Mouse (Mus musculus): ENCODE data around the gene Tmem106c. TPM values are rescaled to one million over a fixed set of nuclear protein-coding genes. Genes with fewer than 3 reads are reported as not detected.

Tmem106c gene
- total RNA-seq (2015; ENCODE audit: low replicate concordance) (2.1 and 2.5 TPM in 2 replicates), total RNA-seq (2017; ENCODE audit: low replicate concordance) (3.9 and 4.9 TPM in 2 replicates)

DNA sequence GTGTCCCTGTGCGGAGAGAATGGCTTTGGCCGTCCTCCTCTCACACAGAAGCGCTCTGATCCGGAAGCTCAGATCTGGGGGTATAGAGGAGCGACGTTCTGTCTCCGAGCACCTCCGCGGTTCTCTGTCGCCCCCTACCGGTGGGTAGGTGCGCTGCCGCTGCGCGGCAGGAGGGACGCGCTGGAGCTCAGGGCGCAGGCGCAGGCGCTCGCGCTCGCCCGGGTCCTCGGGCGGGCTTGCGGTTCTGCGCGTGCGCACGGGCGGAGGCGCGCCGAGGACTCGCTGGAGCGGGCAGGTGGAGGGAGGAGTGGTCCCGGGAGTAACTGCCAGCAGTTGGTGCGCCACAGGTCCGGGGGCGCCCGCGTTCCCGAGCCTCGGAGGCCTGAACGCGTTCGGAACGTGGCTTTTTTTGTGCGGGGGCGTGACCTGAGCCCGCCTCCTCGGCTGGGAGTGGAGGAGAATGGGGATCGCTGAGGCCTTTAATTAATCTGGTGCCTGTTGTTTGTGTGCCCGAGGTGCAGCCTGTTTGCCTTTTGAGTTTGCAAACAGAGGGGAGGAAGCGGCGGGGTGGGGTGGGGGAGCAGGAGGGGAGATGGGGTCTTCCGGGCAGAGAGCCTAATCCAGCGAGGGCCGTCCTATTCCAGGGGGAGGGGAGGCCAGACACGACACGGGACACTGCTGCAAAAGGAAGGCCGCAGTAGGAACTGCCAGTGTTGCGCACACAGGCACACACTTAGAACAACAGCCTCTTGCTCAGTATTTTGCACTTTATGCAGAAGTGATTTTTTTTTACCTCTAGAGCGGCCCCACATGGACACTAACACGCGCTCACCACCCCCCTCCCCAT, at the start of gene Tmem106c:
TSS of gene Tmem106c (plus strand) at position 212 of the 847 bp plus-strand sequence.
- ATAC-seq (replicated peaks; ENCODE audit: low FRiP score, poor library complexity, severe bottlenecking): peak; percentile 95

DNA sequence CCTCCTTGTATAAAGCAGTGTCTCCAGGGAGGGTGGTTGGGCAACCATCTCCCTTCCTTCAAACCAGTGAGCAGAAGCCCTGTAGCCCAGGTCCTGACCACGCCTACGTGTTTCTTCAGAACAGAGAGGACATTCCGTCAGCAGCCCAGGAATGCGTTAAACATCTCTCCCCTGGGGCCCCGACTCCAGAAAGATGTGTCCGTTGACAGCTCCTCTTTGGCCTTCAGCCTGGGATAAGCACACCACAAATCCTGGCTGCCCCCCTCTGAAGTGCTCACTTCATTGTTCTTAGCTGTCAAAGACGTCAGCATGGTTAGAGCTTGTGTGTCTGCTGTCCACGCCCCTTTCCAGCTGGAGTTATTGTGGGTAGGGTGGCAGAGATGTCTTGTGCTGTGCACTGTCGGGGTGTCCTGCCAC, 49.7 kb upstream of the Tmem106c start:
- ATAC-seq (replicated peaks; ENCODE audit: low FRiP score, poor library complexity, severe bottlenecking): no peak

DNA sequence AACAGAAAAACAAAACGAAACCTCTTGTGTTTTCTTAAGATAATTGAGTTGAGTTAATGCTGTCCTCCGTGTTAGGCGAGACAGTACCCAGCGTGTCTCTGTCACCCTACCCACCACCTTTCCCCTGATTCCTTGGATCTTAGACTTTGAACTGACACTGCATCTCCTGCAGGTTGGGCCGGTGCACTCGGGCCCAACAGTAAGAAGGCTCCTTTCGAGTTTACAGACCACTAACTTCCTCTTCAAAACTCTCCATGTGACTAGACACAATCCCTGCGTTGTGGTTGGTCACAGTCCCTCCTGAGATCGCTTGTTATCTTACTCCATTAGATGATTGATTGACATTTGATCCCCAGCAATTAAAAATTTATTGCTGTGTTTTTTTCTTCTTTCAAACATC, 46.0 kb upstream of the Tmem106c start:
- no peak for ATAC-seq (replicated peaks; ENCODE audit: low FRiP score, poor library complexity, severe bottlenecking)

DNA sequence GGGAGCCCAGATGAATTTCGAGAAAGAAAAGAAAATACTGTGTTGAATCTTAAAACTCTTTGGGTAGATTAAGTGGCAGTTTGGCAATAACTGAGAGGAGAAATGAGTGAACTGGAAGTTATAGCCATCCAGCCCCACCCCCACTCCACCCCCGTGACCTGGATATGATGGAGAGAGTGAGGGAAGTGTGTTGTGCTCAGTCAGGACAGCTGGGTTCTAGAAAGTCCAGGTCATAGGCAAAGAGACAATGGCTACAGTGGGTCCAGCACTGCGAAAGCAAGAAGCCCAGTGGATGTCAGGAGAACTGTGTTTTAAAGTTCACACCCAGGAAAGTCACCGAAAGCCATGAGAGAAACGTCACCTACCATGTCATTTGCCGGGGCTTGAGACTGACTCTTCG, 44.8 kb upstream of the Tmem106c start:
- no peak for ATAC-seq (replicated peaks; ENCODE audit: low FRiP score, poor library complexity, severe bottlenecking)

DNA sequence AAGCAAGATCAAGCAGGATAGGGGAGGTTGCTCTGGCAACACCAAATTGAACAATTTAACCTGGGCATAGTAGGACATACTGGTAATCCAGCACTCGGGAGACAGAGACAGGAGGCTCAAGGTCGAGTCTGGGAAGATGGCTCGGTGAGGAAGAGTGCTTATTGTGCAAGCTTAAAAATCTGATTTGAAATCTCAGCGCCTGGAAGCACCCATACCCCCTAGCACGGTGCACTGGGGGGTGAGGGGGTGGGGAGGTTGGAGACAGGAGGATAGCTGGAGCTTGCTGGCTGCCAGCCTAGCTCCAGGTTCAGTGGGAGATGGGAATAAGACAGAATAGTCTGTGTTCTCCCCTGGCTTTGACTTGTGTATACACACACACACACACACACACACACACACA, 43.7 kb upstream of the Tmem106c start:
- ATAC-seq (replicated peaks; ENCODE audit: low FRiP score, poor library complexity, severe bottlenecking): no peak

DNA sequence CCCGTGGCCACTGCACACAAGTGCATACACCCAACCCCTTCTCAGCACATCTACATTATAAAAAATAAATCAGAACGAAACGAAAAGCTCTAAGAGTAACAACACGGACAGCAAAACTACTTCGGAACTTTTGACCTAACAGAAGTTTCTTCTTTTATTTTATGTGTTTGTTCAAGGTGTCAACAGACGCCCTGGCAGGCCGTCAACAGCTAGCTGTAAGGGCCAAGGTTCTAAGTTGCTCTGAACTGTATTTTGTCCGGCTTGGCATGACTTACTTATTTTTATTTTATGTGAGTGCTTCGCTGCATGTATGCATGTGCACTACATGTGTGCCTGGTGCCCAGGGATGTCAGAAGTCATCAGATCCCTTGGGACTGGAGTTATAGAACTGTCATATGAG, 42.2 kb upstream of the Tmem106c start:
- ATAC-seq (replicated peaks; ENCODE audit: low FRiP score, poor library complexity, severe bottlenecking): no peak

DNA sequence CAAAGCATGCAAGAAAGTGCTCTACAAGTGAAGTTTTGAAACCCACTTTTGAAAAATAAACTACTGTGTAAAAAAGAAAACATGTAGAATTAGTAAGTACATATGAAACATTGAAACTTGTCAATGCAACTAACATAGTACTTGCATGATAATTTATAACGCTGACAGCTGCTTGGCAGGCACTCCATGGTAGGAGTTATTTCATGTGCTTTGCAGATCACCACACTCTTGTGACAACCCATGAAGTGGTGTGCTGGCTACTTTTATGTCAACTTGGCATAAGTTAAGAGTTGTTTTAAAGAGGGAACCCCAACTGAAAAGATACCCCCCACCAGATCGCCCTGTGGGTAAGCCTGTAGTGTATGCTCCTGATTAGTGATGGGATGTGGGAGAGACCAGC, 41.6 kb upstream of the Tmem106c start:
- ATAC-seq (replicated peaks; ENCODE audit: low FRiP score, poor library complexity, severe bottlenecking): no peak

DNA sequence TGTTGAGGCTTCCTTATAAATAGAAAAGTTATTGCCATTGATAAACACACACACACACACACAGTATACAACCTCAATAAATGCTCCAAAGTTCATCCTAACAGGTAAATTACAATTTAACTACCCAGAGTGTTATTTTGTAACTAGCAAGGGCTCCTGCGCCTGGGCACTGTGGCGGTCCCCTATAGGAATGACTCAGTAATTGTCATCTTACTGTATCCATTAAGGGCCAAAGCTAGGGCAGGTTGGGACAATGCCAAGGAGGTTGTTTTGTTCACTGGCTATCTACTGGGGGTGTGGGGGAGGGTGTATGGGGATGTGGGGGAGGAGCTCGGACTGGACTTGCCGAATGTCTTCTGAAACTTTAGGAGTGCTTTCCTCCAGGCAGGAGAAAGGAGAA, 37.0 kb upstream of the Tmem106c start:
- no peak for ATAC-seq (replicated peaks; ENCODE audit: low FRiP score, poor library complexity, severe bottlenecking)

DNA sequence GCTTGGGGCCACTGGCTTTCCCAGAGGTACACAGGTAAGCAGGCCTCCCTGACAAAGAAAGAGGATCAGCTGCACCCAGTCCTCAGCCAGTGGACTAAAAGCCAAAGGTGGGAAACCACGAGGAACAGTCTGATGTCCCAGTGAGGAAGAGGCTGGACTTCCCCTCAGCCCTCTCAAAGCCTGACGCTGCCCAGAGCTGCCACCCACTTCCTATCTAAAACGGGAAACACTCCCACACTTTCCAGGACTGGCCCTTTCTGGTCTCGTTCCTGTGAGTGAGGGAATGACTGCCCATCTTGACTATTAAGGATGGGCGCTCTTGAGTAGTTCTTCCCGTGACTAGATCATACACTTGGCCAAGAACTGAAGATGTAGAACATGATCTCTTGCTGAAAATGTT, 36.2 kb upstream of the Tmem106c start:
- ATAC-seq (replicated peaks; ENCODE audit: low FRiP score, poor library complexity, severe bottlenecking): no peak

DNA sequence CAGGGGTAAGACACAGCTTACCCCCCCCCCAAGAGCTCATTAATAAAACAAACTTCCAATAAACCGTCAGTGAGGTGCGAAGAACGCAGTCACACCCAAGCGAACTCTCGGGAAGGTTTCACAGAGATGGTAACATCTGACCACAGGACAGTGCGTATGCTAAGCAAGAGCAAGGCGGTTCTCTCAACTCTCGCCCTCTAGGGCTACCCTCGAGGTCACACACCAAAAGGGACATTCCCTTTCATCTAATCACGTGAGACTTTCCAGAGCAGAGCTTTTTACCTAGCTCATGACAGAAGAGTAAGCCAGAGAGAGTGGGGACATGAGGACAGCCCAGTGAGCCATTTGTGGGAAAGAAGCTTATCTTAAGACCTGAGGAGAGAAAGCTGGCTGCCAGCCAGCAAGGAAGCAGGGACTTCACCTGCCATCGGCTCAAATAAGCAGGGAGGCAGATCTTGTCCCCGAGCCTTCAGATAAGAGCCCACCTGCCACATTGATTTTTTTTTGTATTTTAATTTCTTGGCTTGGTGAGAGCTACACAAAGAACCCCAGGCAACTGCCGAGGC, 34.7 kb upstream of the Tmem106c start:
- ATAC-seq (replicated peaks; ENCODE audit: low FRiP score, poor library complexity, severe bottlenecking): no peak

DNA sequence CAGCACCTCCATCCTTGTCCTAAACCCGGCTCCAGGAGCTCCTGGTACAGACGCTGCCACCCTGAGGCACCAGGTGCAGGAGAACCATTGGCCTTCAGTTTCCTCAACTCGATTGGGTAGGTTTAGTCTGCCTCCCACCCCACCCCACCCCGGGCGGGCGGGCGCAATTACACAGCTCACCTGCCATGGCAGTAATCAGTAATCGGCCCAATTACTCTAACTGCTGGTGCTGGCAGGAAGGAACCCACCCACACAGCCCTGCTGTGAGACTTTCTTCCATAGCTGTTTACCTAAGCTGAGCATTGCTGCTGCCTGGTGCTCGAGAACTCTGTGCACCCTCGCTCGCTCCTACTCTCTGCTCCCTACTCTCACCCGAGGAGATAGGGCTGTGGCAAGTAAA, 31.6 kb upstream of the Tmem106c start:
- no peak for ATAC-seq (replicated peaks; ENCODE audit: low FRiP score, poor library complexity, severe bottlenecking)

DNA sequence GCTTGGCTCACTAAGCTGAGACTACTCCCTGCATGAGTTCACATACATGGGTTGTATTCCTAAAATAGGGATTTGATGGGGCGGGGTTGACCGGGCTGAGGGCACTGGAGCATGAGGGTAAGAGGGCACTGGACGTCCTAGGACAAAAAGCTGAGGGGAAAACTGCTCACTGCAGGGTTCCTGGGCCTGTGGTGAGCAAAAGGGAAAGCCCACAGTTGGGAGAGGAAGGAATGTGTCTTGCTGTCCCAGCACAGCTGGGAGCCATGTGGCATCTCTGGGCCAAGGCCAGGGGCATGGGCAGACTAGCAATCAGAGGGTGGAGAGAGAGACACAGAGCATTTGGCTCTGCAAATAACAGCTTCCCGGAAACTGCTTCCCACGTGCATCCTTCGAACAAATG, 25.4 kb upstream of the Tmem106c start:
- no peak for ATAC-seq (replicated peaks; ENCODE audit: low FRiP score, poor library complexity, severe bottlenecking)

DNA sequence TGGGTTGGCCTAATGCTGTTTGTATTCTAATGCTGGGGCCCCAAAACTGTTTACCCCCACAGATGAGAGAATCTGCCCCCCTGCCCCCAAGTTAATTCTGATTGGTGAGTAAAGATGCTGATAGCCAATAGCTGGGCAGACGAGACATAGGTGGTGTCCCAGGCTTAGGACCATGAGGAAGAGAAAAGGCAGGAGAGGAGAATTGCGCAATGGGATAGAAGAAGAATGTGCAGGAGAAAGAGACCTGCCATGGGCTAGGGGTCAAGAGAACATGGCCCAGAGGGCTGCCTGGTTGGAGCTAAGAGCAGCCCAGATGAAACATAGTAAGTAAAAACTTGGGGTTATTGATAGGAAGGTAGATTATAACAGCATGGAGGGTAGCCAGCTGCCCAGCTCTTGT, 23.9 kb upstream of the Tmem106c start:
- ATAC-seq (replicated peaks; ENCODE audit: low FRiP score, poor library complexity, severe bottlenecking): no peak

DNA sequence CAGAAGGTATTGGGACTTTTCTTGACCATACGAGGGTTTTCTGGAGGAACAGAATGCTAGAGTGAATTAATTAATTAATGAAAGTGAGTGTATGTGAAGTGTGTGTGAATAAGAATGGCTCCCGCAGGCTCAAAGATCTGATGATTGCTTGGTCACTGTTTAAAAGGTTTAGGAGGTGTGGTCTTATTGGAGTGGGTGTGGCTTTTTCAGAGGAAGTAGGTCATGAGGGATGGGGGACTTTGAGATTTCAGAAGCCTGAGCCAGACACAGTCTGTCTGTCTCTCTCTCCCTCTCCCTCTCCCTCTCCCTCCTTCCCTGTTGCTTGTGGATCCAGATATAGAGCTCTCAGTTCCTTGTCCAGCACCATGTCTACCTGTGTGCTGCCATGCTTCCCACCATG, 22.7 kb upstream of the Tmem106c start:
- no peak for ATAC-seq (replicated peaks; ENCODE audit: low FRiP score, poor library complexity, severe bottlenecking)

DNA sequence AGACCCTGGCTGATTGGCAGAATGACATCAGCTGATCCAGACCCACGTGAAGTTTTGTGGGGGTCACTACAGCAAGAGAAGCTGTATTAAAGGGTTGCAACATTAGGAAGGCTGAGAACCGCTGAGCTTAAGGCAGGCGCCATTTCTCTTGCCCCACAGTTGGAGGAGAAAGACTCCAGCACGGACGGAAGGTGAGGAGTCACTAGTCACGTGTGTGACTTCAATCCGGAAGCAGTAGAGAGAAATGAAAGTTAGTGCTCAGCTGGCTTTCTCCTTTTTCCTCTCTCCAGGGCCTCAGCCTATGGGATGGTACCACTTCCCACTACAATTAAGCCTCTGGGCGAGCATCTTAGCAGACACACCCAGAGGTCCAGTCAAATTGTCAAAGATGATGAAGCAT, 21.5 kb upstream of the Tmem106c start:
- ATAC-seq (replicated peaks; ENCODE audit: low FRiP score, poor library complexity, severe bottlenecking): no peak

DNA sequence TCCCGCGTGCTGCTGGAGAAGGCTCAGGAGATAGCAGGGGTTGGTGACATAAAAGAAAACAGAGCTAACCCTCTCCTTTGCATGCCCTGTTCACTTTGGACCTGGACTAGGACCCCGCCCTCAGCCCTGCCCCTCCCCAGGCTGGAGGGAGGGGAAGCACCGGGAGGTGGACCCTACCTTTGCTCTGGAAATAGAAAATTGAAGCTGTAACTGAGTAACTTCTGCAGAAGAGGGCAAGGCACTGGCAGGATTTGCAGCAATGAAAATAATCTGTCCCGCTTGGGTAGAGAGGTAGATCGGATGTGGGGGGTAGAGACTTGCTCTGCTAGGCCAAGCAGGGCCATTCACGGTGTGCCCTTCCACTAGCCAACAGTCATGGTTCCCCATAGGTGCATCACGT, 20.6 kb upstream of the Tmem106c start:
- ATAC-seq (replicated peaks; ENCODE audit: low FRiP score, poor library complexity, severe bottlenecking): no peak

DNA sequence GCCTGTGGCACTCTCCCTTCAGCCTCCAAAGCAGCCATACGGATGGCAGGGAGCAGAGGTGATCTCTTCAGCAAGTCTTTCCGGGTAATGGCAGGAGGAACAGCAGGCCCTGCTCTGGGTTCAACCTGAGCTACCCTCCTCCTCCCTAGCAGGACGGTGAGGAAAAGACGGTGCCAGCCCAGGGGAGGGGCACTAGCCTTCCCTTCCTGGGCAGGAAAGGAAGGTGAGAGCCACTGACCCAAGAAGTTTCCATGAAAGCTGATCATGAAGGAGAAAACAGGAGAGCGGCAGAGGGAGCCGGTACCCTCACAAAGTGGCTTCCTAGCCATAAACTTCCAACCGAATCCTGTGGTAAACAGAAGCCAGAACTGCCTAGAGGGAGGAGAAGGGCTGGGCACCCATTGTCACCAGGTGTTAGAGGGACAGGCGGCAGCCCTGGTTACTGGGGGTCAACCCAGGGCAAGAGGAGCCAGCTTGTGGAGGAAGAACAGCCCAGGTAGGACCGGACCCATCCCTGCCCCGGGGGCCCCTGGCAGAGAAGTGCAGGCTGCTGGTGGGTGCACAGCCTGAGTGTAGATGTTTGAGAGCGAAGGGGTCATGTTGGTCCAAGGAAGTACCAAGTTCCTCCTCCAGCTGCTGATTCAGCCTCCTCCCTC, 19.0 kb upstream of the Tmem106c start:
- ATAC-seq (replicated peaks; ENCODE audit: low FRiP score, poor library complexity, severe bottlenecking): no peak

DNA sequence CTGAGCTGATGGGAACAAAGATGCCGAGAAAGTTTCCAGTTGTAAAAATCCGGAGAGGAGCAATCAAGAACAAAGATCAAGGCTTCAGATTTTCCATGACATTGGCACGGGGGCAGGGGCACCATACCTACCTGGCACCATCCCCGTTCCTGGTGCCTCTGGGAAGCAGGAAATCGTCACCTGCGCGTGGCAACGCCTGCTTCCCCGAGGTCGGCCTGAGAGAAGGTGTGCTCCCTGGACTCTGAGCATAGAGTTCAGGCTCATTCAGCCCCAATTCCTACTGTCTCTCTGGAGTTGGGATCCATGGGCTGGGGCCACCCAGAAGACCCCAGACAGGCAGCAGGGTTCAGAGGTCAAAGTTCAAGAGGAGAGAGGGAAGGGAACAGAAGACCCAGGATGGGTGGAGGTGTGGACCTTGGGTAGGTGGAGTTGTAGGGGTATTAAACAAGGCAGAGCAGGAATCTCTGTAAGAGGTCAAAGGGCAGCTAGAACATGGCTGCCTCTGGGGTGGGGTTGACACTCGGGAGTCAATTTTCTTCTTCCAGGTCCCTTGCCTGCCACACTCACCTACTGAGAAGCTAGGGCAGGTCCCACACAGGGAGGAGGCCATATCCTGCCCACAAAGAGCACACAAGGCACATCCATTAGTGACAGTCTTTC, 18.2 kb upstream of the Tmem106c start:
- ATAC-seq (replicated peaks; ENCODE audit: low FRiP score, poor library complexity, severe bottlenecking): no peak

DNA sequence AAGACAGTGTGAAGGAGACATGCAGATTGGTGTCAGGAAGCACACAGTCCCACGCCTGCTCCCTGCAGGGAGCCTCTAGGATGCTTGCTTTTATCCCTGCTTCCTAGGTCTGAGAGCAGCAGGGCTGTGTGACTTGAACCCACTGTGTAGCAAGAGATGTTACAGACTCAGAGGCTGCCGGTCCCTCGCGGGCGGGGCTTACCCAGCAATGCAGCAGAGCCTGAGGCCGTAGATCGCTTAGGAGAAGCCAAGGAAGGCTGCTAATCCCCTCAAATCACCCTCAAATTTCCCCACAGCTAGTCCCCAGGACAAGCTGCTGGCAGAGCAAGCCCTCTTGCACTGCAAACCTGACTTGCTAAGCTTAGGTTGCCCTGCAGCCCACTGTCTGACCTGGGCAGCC, 15.3 kb upstream of the Tmem106c start:
- ATAC-seq (replicated peaks; ENCODE audit: low FRiP score, poor library complexity, severe bottlenecking): no peak

DNA sequence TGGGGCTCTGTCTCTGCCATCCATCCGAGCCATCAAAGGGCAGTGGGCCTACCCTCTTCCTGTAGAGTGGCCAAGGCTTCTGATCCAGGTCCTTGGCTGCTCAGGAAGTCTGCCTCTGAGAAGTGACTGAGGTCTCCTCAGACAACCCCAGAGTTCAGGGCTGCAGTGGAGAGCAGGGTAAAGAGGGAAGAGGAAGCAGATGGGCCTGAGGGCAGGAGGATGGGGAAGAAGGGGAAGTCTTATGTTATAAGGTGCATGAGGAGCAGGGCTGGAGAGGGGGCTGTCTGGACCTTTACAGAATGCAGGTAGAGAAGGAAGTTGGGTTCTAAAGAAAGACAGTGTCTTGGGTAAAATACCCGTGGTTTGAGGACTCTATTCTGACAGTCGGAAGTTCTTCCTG, 14.3 kb upstream of the Tmem106c start:
- ATAC-seq (replicated peaks; ENCODE audit: low FRiP score, poor library complexity, severe bottlenecking): no peak

DNA sequence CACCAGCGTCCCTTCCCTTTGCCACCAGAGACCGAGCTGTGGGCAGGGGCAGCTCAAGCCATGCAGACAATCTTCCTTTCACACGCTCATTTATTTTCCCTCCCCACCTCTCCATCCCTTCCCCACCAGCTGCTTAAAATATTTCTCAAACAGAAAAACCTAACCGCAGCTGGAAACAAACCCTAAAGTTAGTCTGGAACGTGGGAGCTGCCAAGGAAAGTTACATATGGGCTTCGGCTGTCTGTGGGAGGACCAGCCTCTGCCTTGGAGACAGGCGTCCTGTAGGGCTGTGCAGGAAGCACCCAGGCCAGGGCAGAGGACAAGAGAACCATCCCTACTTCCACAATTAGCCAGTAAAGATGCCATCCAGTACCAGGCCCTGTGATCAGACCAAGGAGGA, 13.8 kb upstream of the Tmem106c start:
- ATAC-seq (replicated peaks; ENCODE audit: low FRiP score, poor library complexity, severe bottlenecking): no peak

Measured in erythroid progenitor cell, adult 5-6 weeks (primary cell).